ENCODE assay signal across 8 mouse cellular contexts in the genomic region with DNA sequence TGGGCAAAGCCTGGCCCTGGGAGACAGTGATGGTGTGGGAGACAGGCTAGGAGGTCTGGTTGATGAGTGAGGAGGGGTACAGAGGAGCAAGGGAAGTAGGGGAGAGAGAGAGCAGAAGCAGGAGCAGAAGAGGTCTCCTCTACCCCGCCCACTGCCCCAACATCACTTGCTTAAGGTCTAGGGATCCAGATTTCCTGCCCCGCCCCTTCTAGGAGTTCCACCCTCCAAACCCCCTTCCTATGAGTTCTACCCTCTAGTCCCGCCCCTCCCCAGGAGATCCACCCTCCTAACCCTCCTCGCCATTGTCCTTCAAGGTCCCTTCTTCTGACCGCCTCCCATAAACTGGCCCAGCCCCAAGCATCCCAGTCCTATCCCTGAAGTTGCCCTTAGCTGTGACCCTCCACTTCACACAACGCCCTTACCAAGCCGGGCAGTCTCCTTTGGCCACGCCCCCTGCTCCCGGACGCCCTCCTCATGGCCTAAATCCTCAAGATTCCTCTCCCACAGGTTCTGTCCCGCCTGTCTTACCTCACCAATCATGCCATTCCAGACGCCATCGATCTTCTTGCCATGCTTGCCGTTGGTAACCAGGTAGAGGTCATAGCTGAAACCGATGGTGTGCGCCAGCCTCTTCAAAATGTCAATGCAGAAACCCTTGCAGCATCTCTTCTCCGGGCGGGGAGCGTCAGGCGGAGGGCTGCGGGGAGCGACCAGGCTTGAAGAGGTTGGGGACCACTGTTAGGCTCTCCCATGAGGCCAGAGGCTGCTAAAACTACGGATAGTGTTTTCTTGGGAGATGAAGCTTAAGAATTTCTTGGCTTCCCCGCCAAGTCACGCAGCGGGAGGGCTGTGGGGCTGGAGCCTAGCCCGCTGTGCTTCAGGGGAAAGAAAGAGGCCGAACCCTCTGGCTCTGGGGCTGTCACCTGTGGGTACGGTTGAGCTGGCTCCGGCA. TPM values are rescaled to one million over a fixed set of nuclear protein-coding genes. Genes with fewer than 3 reads are reported as not detected.
A peak's percentile ranks its signal among the peaks of the same experiment; 100 is the strongest.
DNase-seq lines count a peak whose midpoint lies in the region; ATAC-seq and TF ChIP-seq lines count a peak whose summit lies in the region.

No protein-coding gene starts in this region.

- no peaks in the 10 kb centered on the region for H3K36me3 ChIP-seq in liver, adult 2 months (ENCODE audit: control insufficient read depth, insufficient read depth, low read length)
- no peaks in the 10 kb centered on the region for H3K36me3 ChIP-seq in neural tube, embryonic 13.5 days

- WGBS in liver, adult 2 months = 11% methylated on average over 30 of the region's 30 CpGs
- WGBS in neural tube, embryonic 13.5 days = 2% methylated on average over 28 of the region's 30 CpGs

- peak overlapping the region; percentile 23; the same call in 1 of the 2 replicates for H3K4me3 ChIP-seq in liver, adult 2 months (ENCODE audit: insufficient read depth, low read depth, low read length)
- H3K4me3 ChIP-seq in neural tube, embryonic 13.5 days = peak overlapping the region; percentile 27

- no peaks in the 10 kb centered on the region for H3K9me3 ChIP-seq in neural tube, embryonic 13.5 days

- H3K4me1 ChIP-seq in liver, adult 2 months (ENCODE audit: control insufficient read depth, insufficient read depth, low read length) = no peaks in the 10 kb centered on the region
- peaks cover 31% of the 10 kb centered on the region for H3K4me1 ChIP-seq in neural tube, embryonic 13.5 days (replicated peaks)

- TF ChIP-seq CTCF in liver, adult 2 months (IDR thresholded peaks at IDR 0.05; ENCODE audit: low read depth, low read length) = no peak

- peak; percentile 58; the same call in 1 of the 2 replicates for ATAC-seq in cerebellum, adult (ENCODE audit: insufficient number of reproducible peaks, low FRiP score, low TSS enrichment)
- ATAC-seq in granulocyte monocyte progenitor cell, adult 5-6 weeks (replicated peaks; ENCODE audit: poor library complexity, severe bottlenecking) = peak; percentile 51
- ATAC-seq in neural tube, embryonic 13.5 days (ENCODE audit: low read depth) = no peak

- peaks cover 5% of the 10 kb centered on the region; the same call in 1 of the 2 replicates for H3K27me3 ChIP-seq in liver, adult 2 months (ENCODE audit: control insufficient read depth, insufficient read depth, low read length)
- peaks cover 47% of the 10 kb centered on the region for H3K27me3 ChIP-seq in neural tube, embryonic 13.5 days

- peak overlapping the region; percentile 54 for H3K4me2 ChIP-seq in neural tube, embryonic 13.5 days

- H3K9ac ChIP-seq in liver, adult 2 months (ENCODE audit: low read depth, low read length) = no peak overlapping the region
- H3K9ac ChIP-seq in neural tube, embryonic 13.5 days = peak overlapping the region; percentile 26; the same call in 1 of the 2 replicates

- TF ChIP-seq POLR2A in liver, adult 2 months (IDR thresholded peaks at IDR 0.05; ENCODE audit: extremely low read depth, insufficient read depth, low read length) = no peak

- no peak for DNase-seq in cerebellum, postnatal 4 days (ENCODE audit: low spot score in 2 of 2)
- peak; percentile 68 for DNase-seq in cerebellum, adult 11-12 months
- DNase-seq in liver, adult 2 months (ENCODE audit: extremely low read depth, low read depth, low spot score) = no peak
- DNase-seq in spleen, postnatal 10 days (ENCODE audit: low spot score in 2 of 2) = no peak
- DNase-seq in natural killer cell, adult 2 months (ENCODE audit: low spot score in 2 of 2) = no peak

- no peaks in the 10 kb centered on the region for H3K79me2 ChIP-seq in liver, adult 2 months (ENCODE audit: control insufficient read depth, insufficient read depth, low read length)

- no peak overlapping the region for H3K27ac ChIP-seq in liver, adult 2 months (replicated peaks; ENCODE audit: insufficient read depth, low read depth, low read length)
- no peak overlapping the region for H3K27ac ChIP-seq in neural tube, embryonic 13.5 days (replicated peaks)

RNA-seq across cellular contexts. Expression of gene Kdelr1, which starts 15.3 kb away (rescaled TPM):
- total RNA-seq in granulocyte monocyte progenitor cell, adult 5-6 weeks (2014; fragmentation: Nextera tagmentation) = 123 and 143 TPM in 2 replicates
- total RNA-seq in granulocyte monocyte progenitor cell, adult 5-6 weeks (2017) = 65.2 and 72.5 TPM in 2 replicates
- total RNA-seq in liver, adult 2 months (2014; rRNA removed) = 68.9 and 85.4 TPM in 2 replicates
- polyA plus RNA-seq in liver, adult 2 months (2012; rRNA removed) = 253 and 258 TPM in 2 replicates
- polyA plus RNA-seq in neural tube, embryonic 13.5 days (2015; fragmentation: Nextera tagmentation; extraction: Ambion mirVana) = 41.9 and 44.6 TPM in 2 replicates

RNA-seq across cellular contexts. Expression of gene Grin2d, which starts 21.0 kb away (rescaled TPM):
- 0.15 TPM in 1 of 2 replicates, not detected in the other for total RNA-seq in granulocyte monocyte progenitor cell, adult 5-6 weeks (2014; fragmentation: Nextera tagmentation)
- 0.09 TPM in 1 of 2 replicates, not detected in the other for total RNA-seq in granulocyte monocyte progenitor cell, adult 5-6 weeks (2017)
- under 0.01 and 0.07 TPM in 2 replicates for total RNA-seq in liver, adult 2 months (2014; rRNA removed)
- polyA plus RNA-seq in liver, adult 2 months (2012; rRNA removed) = 0.19 and 0.20 TPM in 2 replicates
- polyA plus RNA-seq in neural tube, embryonic 13.5 days (2015; fragmentation: Nextera tagmentation; extraction: Ambion mirVana) = 1.6 and 2.1 TPM in 2 replicates

RNA-seq across cellular contexts. Expression of gene Grwd1, which starts 26.5 kb away (rescaled TPM):
- total RNA-seq in granulocyte monocyte progenitor cell, adult 5-6 weeks (2014; fragmentation: Nextera tagmentation) = 30.9 and 33.6 TPM in 2 replicates
- total RNA-seq in granulocyte monocyte progenitor cell, adult 5-6 weeks (2017) = 21.9 and 27.3 TPM in 2 replicates
- 5.3 and 6.8 TPM in 2 replicates for total RNA-seq in liver, adult 2 months (2014; rRNA removed)
- polyA plus RNA-seq in liver, adult 2 months (2012; rRNA removed) = 7.5 and 11.0 TPM in 2 replicates
- 34.6 and 37.2 TPM in 2 replicates for polyA plus RNA-seq in neural tube, embryonic 13.5 days (2015; fragmentation: Nextera tagmentation; extraction: Ambion mirVana)

RNA-seq across cellular contexts. Expression of gene Kcnj14, which starts 32.6 kb away (rescaled TPM):
- 0.47 and 0.71 TPM in 2 replicates for total RNA-seq in granulocyte monocyte progenitor cell, adult 5-6 weeks (2014; fragmentation: Nextera tagmentation)
- total RNA-seq in granulocyte monocyte progenitor cell, adult 5-6 weeks (2017) = not detected in 2 replicates
- 0.07 TPM in 1 of 2 replicates, not detected in the other for total RNA-seq in liver, adult 2 months (2014; rRNA removed)
- 0.11 TPM in 1 of 2 replicates, not detected in the other for polyA plus RNA-seq in liver, adult 2 months (2012; rRNA removed)
- polyA plus RNA-seq in neural tube, embryonic 13.5 days (2015; fragmentation: Nextera tagmentation; extraction: Ambion mirVana) = 0.85 and 0.93 TPM in 2 replicates

RNA-seq across cellular contexts. Expression of gene Syngr4, which starts 39.3 kb away (rescaled TPM):
- 3.7 and 4.0 TPM in 2 replicates for total RNA-seq in granulocyte monocyte progenitor cell, adult 5-6 weeks (2014; fragmentation: Nextera tagmentation)
- 0.41 TPM in 1 of 2 replicates, not detected in the other for total RNA-seq in granulocyte monocyte progenitor cell, adult 5-6 weeks (2017)
- total RNA-seq in liver, adult 2 months (2014; rRNA removed) = not detected in 2 replicates
- 0.12 TPM in 1 of 2 replicates, not detected in the other for polyA plus RNA-seq in liver, adult 2 months (2012; rRNA removed)
- not detected in 2 replicates for polyA plus RNA-seq in neural tube, embryonic 13.5 days (2015; fragmentation: Nextera tagmentation; extraction: Ambion mirVana)
